Mouse (Mus musculus) stomach, embryonic 14.5 days (tissue): Measurements from ENCODE around the gene Fos. TPM values are rescaled to one million over a fixed set of nuclear protein-coding genes. Genes with fewer than 3 reads are reported as not detected.

Experiments used
- ATAC-seq: fragments of 200-750 bp; cut with Nextera tagmentation; 2 replicates; pipeline ENCODE4 v1.8.0; 2017; ENCODE audit warnings: low read depth, moderate TSS enrichment; ENCODE audit not compliant: insufficient number of reproducible peaks, insufficient read depth, low FRiP score
- H3K27ac ChIP-seq: fragments of 300-500 bp; sonication (generic); 2 replicates; pipeline ENCODE4 v1.5.1; 2014; ENCODE audit warnings: mild to moderate bottlenecking, low read length, moderate library complexity, mixed read lengths
- H3K27me3 ChIP-seq: fragments of 300-500 bp; sonication (generic); 2 replicates; pipeline ENCODE4 v1.6.1; 2014; ENCODE audit warnings: low read length, control low read depth, mixed read lengths; ENCODE audit not compliant: control insufficient read depth, insufficient read depth
- H3K36me3 ChIP-seq: fragments of 300-500 bp; sonication (generic); 2 replicates; pipeline ENCODE4 v1.6.1; 2014; ENCODE audit warnings: mild to moderate bottlenecking, control low read depth, low read length, moderate library complexity, mixed read lengths; ENCODE audit not compliant: control insufficient read depth, insufficient read depth
- H3K4me1 ChIP-seq: fragments of 300-500 bp; sonication (generic); 2 replicates; pipeline ENCODE4 v1.6.1; 2014; ENCODE audit warnings: low read length, control low read depth, mixed read lengths; ENCODE audit not compliant: control insufficient read depth, insufficient read depth
- H3K4me2 ChIP-seq: fragments of 300-500 bp; sonication (generic); replicated peaks from 2 replicates; pipeline ENCODE4 v1.6.1; 2014; ENCODE audit warnings: low read depth, low read length, control low read depth
- H3K4me3 ChIP-seq: fragments of 300-500 bp; sonication (generic); 2 replicates; pipeline ENCODE4 v1.5.1; 2014; ENCODE audit warnings: low read depth, low read length, control low read depth
- H3K9ac ChIP-seq: fragments of 300-500 bp; sonication (generic); replicated peaks from 2 replicates; pipeline ENCODE4 v1.6.1; 2014; ENCODE audit warnings: low read depth, mild to moderate bottlenecking, control low read depth, low read length, moderate library complexity, mixed read lengths
- H3K9me3 ChIP-seq: fragments of 300-500 bp; sonication (generic); 2 replicates; pipeline ENCODE4 v1.6.1; 2016; ENCODE audit warnings: low read depth, low read length, control low read depth; ENCODE audit not compliant: control insufficient read depth
- WGBS: fragments of 180-500 bp; shearing (Covaris S2); extraction: QIAGEN DNeasy Blood & Tissue Kit; methylation state at CpG from one replicate; pipeline ENCODE4 v1.1.7; 2014; 5-methylcytosine and 5-hydroxymethylcytosine counted together
- polyA plus RNA-seq: library from polyadenylated mRNA; unstranded; fragments of >200 nt; fragmentation: Nextera tagmentation; extraction: Ambion mirVana; gene quantifications from 2 replicates; pipeline ENCODE4 v1.2.1, GENCODE M21; 2014

Gene Fos
- polyA plus RNA-seq, 1 experiment from 2014 or later: 8.6 TPM

DNA sequence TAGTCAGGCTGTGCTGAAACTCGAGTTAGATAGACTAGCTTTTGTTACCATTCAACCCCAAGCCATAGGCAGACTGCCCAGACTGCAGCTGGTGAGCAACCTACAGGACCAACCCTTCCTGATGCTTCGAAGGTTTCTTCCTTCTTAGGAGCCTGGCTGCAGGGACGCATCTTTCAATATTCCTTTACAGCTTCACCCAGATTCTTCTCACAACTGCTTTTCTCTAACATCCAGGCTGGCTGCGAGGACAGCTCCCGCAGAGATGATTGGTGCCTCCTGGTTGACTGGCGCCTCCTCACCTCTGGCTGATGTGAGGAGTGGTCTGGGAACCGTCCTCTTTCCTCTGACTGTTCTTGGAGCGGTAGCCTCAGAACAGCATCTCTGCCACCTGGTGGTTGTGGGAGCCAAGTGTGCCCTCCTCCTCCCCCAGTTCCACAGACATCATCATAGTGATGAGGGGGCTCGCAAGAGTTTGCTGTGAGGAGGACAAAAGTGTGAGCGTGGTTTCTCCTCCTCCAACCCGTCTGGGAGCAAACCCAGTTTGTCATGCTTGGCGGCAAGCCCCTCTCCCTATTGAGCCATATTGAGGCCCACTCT lies 14.0 kb downstream of the Fos start:
- Histone ChIP-seq H3K4me1 (peaks cover 15% of the 10 kb centered on the region), H3K4me3 (peak overlapping the region; percentile 54), H3K27ac (peak overlapping the region; percentile 44; the same call in 1 of the 2 replicates), H3K27me3 (no peaks in the 10 kb centered on the region), H3K9me3 (no peaks in the 10 kb centered on the region), H3K9ac (no peak overlapping the region), H3K36me3 (no peaks in the 10 kb centered on the region), H3K4me2 (peak overlapping the region; percentile 58)
- under 1% methylated on average over 12 of the region's 12 CpGs for WGBS
- ATAC-seq: no peak

DNA sequence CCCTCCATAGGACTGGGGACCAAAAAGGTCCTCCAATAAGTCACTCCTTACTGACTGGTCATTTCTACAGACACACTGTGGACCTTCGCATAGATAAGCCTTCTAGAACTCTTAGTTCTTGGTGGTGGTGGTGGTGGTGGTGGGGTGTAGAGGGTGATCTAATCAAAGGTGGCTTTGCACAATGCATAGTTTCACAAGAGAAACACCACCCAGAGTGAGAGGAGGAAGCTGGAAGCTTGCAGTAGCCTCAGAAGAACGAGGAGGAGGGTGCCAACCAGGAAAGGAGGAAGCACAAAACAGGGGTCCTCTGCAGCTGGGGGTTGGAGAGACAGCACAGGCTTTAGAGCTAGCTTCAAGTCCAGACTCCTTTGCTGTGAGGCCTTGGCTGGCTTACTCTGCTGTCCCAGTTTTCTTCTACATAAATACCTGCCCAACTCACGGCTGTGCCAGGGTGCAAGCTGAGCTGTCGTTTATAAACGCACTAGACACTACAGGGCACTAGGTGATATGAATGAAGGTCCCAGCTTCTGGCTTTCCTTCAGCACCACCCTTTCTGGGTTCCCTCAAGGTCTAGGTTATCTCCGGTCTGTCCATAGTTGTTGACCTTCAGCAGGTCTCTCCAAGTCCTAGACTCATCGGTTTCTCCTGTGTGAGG lies 15.7 kb downstream of the Fos start:
- Histone ChIP-seq H3K9ac (no peak overlapping the region), H3K9me3 (no peaks in the 10 kb centered on the region), H3K36me3 (no peaks in the 10 kb centered on the region), H3K4me2 (no peak overlapping the region), H3K27ac (no peak overlapping the region), H3K4me1 (peaks cover 15% of the 10 kb centered on the region), H3K4me3 (no peak overlapping the region), H3K27me3 (no peaks in the 10 kb centered on the region)
- ATAC-seq: no peak
- 69% methylated on average over 7 of the region's 7 CpGs for WGBS

- H3K4me3 ChIP-seq: no peak overlapping the region
- no peaks in the 10 kb centered on the region for H3K36me3 ChIP-seq
- H3K27ac ChIP-seq: no peak overlapping the region
- WGBS: 71% methylated on average over 10 of the region's 10 CpGs
- peaks cover 14% of the 10 kb centered on the region for H3K4me1 ChIP-seq
- H3K9me3 ChIP-seq: no peaks in the 10 kb centered on the region
- H3K27me3 ChIP-seq: no peaks in the 10 kb centered on the region
- no peak for ATAC-seq
- no peak overlapping the region for H3K9ac ChIP-seq
- no peak overlapping the region for H3K4me2 ChIP-seq
Observed at GRCm38 (mm10) chr12:85490096-85490820, 16.6 kb downstream of the Fos start.

- no peak overlapping the region for H3K4me2 ChIP-seq
- WGBS: 79% methylated on average over 1 of the region's 1 CpGs
- no peak for ATAC-seq
- no peaks in the 10 kb centered on the region for H3K36me3 ChIP-seq
- H3K4me3 ChIP-seq: no peak overlapping the region
- H3K9ac ChIP-seq: no peak overlapping the region
- H3K27ac ChIP-seq: no peak overlapping the region
- H3K9me3 ChIP-seq: no peaks in the 10 kb centered on the region
- no peaks in the 10 kb centered on the region for H3K27me3 ChIP-seq
- peaks cover 12% of the 10 kb centered on the region for H3K4me1 ChIP-seq
Observed at GRCm38 (mm10) chr12:85490991-85491390, 17.3 kb downstream of the Fos start.

DNA sequence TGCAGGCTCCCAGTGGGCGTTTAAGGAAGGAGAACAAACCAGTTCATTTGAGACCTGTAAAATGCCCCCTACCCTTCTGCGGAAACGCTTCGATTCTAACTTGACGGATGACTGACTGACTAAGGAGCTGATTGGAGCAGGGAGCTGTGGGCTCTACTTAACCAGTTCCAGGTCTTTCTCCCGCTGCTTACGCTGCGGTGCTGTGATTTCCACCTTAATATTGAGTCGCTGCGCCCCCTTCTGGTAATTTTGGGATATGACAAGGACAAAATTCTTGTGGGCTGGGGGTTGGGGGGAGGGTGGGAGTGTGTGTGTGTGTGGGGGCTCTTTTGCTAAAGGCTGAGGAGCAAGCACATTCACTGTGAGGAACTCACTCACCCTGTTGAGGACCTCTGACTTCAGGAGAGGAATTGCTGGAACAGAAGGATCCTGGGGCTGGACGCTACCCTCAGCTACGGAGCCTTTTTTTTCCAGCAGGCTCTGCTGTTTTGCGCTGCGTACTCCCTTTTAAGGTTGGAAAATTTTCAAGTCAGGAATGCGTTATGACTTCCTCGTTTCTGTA lies 18.5 kb downstream of the Fos start:
- peaks cover 7% of the 10 kb centered on the region for H3K4me1 ChIP-seq
- H3K9me3 ChIP-seq: no peaks in the 10 kb centered on the region
- 19% methylated on average over 16 of the region's 16 CpGs for WGBS
- ATAC-seq: peak; percentile 73
- no peak overlapping the region for H3K4me3 ChIP-seq
- H3K36me3 ChIP-seq: no peaks in the 10 kb centered on the region
- H3K4me2 ChIP-seq: peak overlapping the region; percentile 23; the same call in 1 of the 2 replicates
- no peak overlapping the region for H3K9ac ChIP-seq
- H3K27me3 ChIP-seq: no peaks in the 10 kb centered on the region
- H3K27ac ChIP-seq: no peak overlapping the region

DNA sequence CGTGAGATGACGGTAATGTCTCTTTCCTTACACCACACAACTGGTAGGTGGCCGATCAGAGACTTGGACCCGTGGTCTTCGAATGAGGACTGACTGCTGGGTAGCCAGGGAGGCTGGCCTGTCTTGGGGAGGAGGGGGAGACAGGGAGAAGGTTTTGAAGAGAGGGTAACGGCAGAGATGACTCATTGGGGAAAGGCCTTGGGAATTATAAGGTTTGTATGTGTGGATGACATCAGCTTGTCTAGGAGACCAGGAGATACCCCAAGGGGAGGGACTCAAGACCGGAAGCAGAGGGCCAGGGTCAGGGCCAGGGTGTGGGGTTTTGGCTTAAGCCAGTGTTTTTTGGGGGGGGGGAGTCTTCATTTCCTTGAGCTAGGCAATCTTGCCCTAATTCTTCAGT lies 22.6 kb downstream of the Fos start:
- Histone ChIP-seq H3K4me1 (no peaks in the 10 kb centered on the region), H3K27ac (no peak overlapping the region), H3K9ac (no peak overlapping the region), H3K4me2 (no peak overlapping the region), H3K4me3 (no peak overlapping the region), H3K36me3 (no peaks in the 10 kb centered on the region), H3K9me3 (peaks cover 1% of the 10 kb centered on the region; the same call in 1 of the 2 replicates), H3K27me3 (no peaks in the 10 kb centered on the region)
- 83% methylated on average over 7 of the region's 7 CpGs for WGBS
- no peak for ATAC-seq

DNA sequence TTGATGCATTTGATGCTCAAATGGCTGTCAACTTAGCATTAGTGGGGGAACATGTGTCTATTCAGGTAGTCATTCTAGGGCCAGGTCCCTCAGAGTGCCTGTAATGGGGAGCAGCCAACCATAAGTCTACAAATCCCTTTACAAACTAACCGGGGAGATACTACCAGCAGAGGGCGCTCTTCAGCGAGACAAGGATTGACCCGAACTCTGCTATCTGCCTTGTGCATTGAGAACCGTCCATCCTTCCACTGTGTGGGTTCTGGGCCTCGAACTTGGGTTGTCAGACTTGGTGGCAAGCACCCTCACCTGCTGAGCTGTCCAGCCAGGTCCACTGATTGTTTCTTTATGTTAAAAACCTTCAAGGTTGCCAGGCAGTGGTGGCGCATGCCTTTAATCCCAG lies 23.1 kb downstream of the Fos start:
- Histone ChIP-seq H3K9me3 (peaks cover 3% of the 10 kb centered on the region; the same call in 1 of the 2 replicates), H3K36me3 (no peaks in the 10 kb centered on the region), H3K4me2 (no peak overlapping the region), H3K9ac (no peak overlapping the region), H3K27ac (no peak overlapping the region), H3K27me3 (no peaks in the 10 kb centered on the region), H3K4me1 (no peaks in the 10 kb centered on the region), H3K4me3 (no peak overlapping the region)
- 21% methylated on average over 7 of the region's 7 CpGs for WGBS
- ATAC-seq: peak; percentile 4; the same call in 1 of the 2 replicates

GRCm38 (mm10) chr12:85497310-85498135 lies 23.8 kb downstream of the Fos start:
- H3K9ac ChIP-seq: no peak overlapping the region
- H3K27ac ChIP-seq: no peak overlapping the region
- H3K4me1 ChIP-seq: no peaks in the 10 kb centered on the region
- no peaks in the 10 kb centered on the region for H3K36me3 ChIP-seq
- H3K9me3 ChIP-seq: peaks cover 8% of the 10 kb centered on the region; the same call in 1 of the 2 replicates
- no peak overlapping the region for H3K4me2 ChIP-seq
- WGBS: 56% methylated on average over 11 of the region's 11 CpGs
- ATAC-seq: no peak
- H3K4me3 ChIP-seq: no peak overlapping the region
- H3K27me3 ChIP-seq: no peaks in the 10 kb centered on the region
